Mouse (Mus musculus) intestine, embryonic 16.5 days (tissue): ENCODE data around the gene Klhl29. TPM values are rescaled to one million over a fixed set of nuclear protein-coding genes. Genes with fewer than 3 reads are reported as not detected.

ENCODE experiments used
- ATAC-seq: fragments of 200-750 bp; cut with Nextera tagmentation; 2 replicates; pipeline ENCODE4 v1.8.0; 2017; ENCODE audit warnings: moderate TSS enrichment, moderate library complexity
- H3K27ac ChIP-seq: fragments of 300-500 bp; sonication (generic); 2 replicates; pipeline ENCODE4 v1.5.1; 2014; ENCODE audit warnings: mild to moderate bottlenecking, low read length
- H3K27me3 ChIP-seq: fragments of 300-500 bp; sonication (generic); replicated peaks from 2 replicates; pipeline ENCODE4 v1.6.1; 2014; ENCODE audit warnings: low read length, control low read depth, mixed read lengths; ENCODE audit not compliant: control insufficient read depth, insufficient read depth
- H3K36me3 ChIP-seq: fragments of 300-500 bp; sonication (generic); 2 replicates; pipeline ENCODE4 v1.6.1; 2014; ENCODE audit warnings: low read length, control low read depth; ENCODE audit not compliant: control insufficient read depth, insufficient read depth
- H3K4me1 ChIP-seq: fragments of 300-500 bp; sonication (generic); 2 replicates; pipeline ENCODE4 v1.6.1; 2014; ENCODE audit warnings: low read length, control low read depth, mixed read lengths; ENCODE audit not compliant: control insufficient read depth, insufficient read depth
- H3K4me2 ChIP-seq: fragments of 300-500 bp; sonication (generic); 2 replicates; pipeline ENCODE4 v1.6.1; 2014; ENCODE audit warnings: low read depth, low read length, control low read depth
- H3K4me3 ChIP-seq: fragments of 300-500 bp; sonication (generic); 2 replicates; pipeline ENCODE4 v1.5.1; 2014; ENCODE audit warnings: mild to moderate bottlenecking, low read length
- H3K9ac ChIP-seq: fragments of 300-500 bp; sonication (generic); 2 replicates; pipeline ENCODE4 v1.6.1; 2014; ENCODE audit warnings: low read depth, low read length
- H3K9me3 ChIP-seq: fragments of 300-500 bp; sonication (generic); 2 replicates; pipeline ENCODE4 v1.6.1; 2016; ENCODE audit warnings: low read length, control low read depth; ENCODE audit not compliant: control insufficient read depth
- WGBS: fragments of 180-500 bp; shearing (Covaris S2); extraction: QIAGEN DNeasy Blood & Tissue Kit; methylation state at CpG from one replicate; pipeline ENCODE4 v1.1.7; 2014; 5-methylcytosine and 5-hydroxymethylcytosine counted together
- polyA plus RNA-seq: library from polyadenylated mRNA; unstranded; fragments of >200 nt; fragmentation: Nextera tagmentation; extraction: Ambion mirVana; gene quantifications from 2 replicates; pipeline ENCODE4 v1.2.1, GENCODE M21; 2015

Gene Klhl29
- polyA plus RNA-seq, 1 experiment from 2014 or later = 0.37 TPM

GRCm38 (mm10) chr12:5243449-5243848 is 132.0 kb downstream of the Klhl29 start:
- peaks cover 7% of the 10 kb centered on the region; the same call in 1 of the 2 replicates for H3K4me1 ChIP-seq
- H3K4me2 ChIP-seq = no peak overlapping the region
- no peak overlapping the region for H3K4me3 ChIP-seq
- 47% methylated on average over 4 of the region's 4 CpGs for WGBS
- H3K9me3 ChIP-seq = no peaks in the 10 kb centered on the region
- H3K27me3 ChIP-seq = no peaks in the 10 kb centered on the region
- ATAC-seq = 0 out of 2 replicates have a peak, but pooled peaks have one; percentile 38
- no peaks in the 10 kb centered on the region for H3K36me3 ChIP-seq
- no peak overlapping the region for H3K9ac ChIP-seq
- H3K27ac ChIP-seq = no peak overlapping the region

GRCm38 (mm10) chr12:5242551-5243330 is 132.7 kb downstream of the Klhl29 start:
- 84% methylated on average over 8 of the region's 8 CpGs for WGBS
- Histone ChIP-seq H3K9ac (no peak overlapping the region), H3K4me2 (no peak overlapping the region), H3K9me3 (no peaks in the 10 kb centered on the region), H3K27me3 (no peaks in the 10 kb centered on the region), H3K36me3 (no peaks in the 10 kb centered on the region), H3K4me3 (no peak overlapping the region), H3K4me1 (peaks cover 5% of the 10 kb centered on the region), H3K27ac (no peak overlapping the region)
- ATAC-seq = no peak

GRCm38 (mm10) chr12:5239451-5240245 is 135.8 kb downstream of the Klhl29 start:
- no peak overlapping the region for H3K9ac ChIP-seq
- H3K27me3 ChIP-seq = no peaks in the 10 kb centered on the region
- no peak overlapping the region for H3K27ac ChIP-seq
- H3K9me3 ChIP-seq = no peaks in the 10 kb centered on the region
- no peak overlapping the region for H3K4me3 ChIP-seq
- no peak overlapping the region for H3K4me2 ChIP-seq
- H3K4me1 ChIP-seq = peaks cover 11% of the 10 kb centered on the region
- H3K36me3 ChIP-seq = no peaks in the 10 kb centered on the region
- 64% methylated on average over 17 of the region's 17 CpGs for WGBS
- ATAC-seq = no peak

- no peak overlapping the region for H3K4me3 ChIP-seq
- no peak overlapping the region for H3K9ac ChIP-seq
- WGBS = 44% methylated on average over 5 of the region's 5 CpGs
- peak overlapping the region; percentile 7; the same call in 1 of the 2 replicates for H3K27ac ChIP-seq
- H3K4me2 ChIP-seq = no peak overlapping the region
- H3K36me3 ChIP-seq = no peaks in the 10 kb centered on the region
- no peaks in the 10 kb centered on the region for H3K27me3 ChIP-seq
- ATAC-seq = peak; percentile 71
- no peaks in the 10 kb centered on the region for H3K9me3 ChIP-seq
- H3K4me1 ChIP-seq = peaks cover 11% of the 10 kb centered on the region
Measured at GRCm38 (mm10) chr12:5237078-5237477, 138.4 kb downstream of the Klhl29 start.

- Histone ChIP-seq H3K36me3 (no peaks in the 10 kb centered on the region), H3K27me3 (no peaks in the 10 kb centered on the region), H3K27ac (no peak overlapping the region), H3K4me3 (no peak overlapping the region), H3K9ac (no peak overlapping the region), H3K4me2 (no peak overlapping the region), H3K4me1 (peaks cover 11% of the 10 kb centered on the region), H3K9me3 (no peaks in the 10 kb centered on the region)
- ATAC-seq = no peak
- WGBS = 88% methylated on average over 12 of the region's 12 CpGs
Measured at GRCm38 (mm10) chr12:5235596-5235995, 139.9 kb downstream of the Klhl29 start.

GRCm38 (mm10) chr12:5230504-5230903 is 145.0 kb downstream of the Klhl29 start:
- WGBS = 91% methylated on average over 5 of the region's 5 CpGs
- Histone ChIP-seq H3K27ac (no peak overlapping the region), H3K9me3 (no peaks in the 10 kb centered on the region), H3K4me1 (no peaks in the 10 kb centered on the region), H3K4me3 (no peak overlapping the region), H3K27me3 (no peaks in the 10 kb centered on the region), H3K4me2 (no peak overlapping the region), H3K9ac (no peak overlapping the region), H3K36me3 (no peaks in the 10 kb centered on the region)
- ATAC-seq = no peak

GRCm38 (mm10) chr12:5226676-5227654 is 148.5 kb downstream of the Klhl29 start:
- no peaks in the 10 kb centered on the region for H3K36me3 ChIP-seq
- no peak overlapping the region for H3K9ac ChIP-seq
- no peak overlapping the region for H3K4me2 ChIP-seq
- no peak for ATAC-seq
- no peaks in the 10 kb centered on the region for H3K9me3 ChIP-seq
- H3K27me3 ChIP-seq = no peaks in the 10 kb centered on the region
- no peak overlapping the region for H3K4me3 ChIP-seq
- H3K4me1 ChIP-seq = no peaks in the 10 kb centered on the region
- WGBS = 65% methylated on average over 14 of the region's 14 CpGs
- no peak overlapping the region for H3K27ac ChIP-seq

GRCm38 (mm10) chr12:5223595-5223994 is 151.9 kb downstream of the Klhl29 start:
- H3K9me3 ChIP-seq = no peaks in the 10 kb centered on the region
- H3K9ac ChIP-seq = no peak overlapping the region
- no peaks in the 10 kb centered on the region for H3K36me3 ChIP-seq
- WGBS = 59% methylated on average over 1 of the region's 1 CpGs
- H3K4me3 ChIP-seq = no peak overlapping the region
- no peak overlapping the region for H3K27ac ChIP-seq
- 0 out of 2 replicates have a peak, but pooled peaks cover 4% of the 10 kb centered on the region for H3K4me1 ChIP-seq
- H3K4me2 ChIP-seq = no peak overlapping the region
- no peaks in the 10 kb centered on the region for H3K27me3 ChIP-seq
- ATAC-seq = no peak
